Mouse (Mus musculus) right cerebral cortex, postnatal 10 days (tissue): ENCODE measurements around the gene Bcl2a1b.
"Not testable (repeated sequence)": the region's sequence is repeated elsewhere in the genome, so short reads cannot be mapped to it uniquely, and the experiment has no call there.

Source experiments
- DNase-seq, 2 experiments: peaks; one replicate each; pipeline ENCODE4 v3.0.0; 2021; ENCODE audit warnings: low spot score in 2 of 2

Bcl2a1b gene

DNA sequence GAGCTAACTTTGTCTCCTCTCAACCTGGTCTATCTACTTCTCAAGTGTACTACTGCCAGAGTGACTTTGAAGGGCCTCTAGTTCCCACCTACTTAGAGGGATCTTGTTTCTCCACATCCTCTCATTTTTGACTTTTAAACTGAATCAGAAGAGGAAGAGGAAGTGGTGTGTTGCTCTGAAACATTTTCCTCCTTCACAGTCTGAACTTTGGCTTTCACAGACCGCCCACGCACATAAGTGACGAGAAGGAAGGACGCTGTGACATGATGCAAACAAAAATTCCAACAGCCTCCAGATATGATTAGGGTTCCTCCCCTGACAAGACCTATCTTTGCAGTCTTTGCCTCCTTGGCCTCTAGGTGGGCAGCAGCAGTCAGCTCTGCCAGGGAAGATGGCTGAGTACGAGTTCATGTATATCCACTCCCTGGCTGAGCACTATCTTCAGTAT, at the start of gene Bcl2a1b, which contains the start of gene Gm29094:
Gene Bcl2a1b (plus strand): TSS at position 241 of the 448 bp plus-strand sequence.
Gene Gm29094 (plus strand): TSS at position 411 of the 448 bp plus-strand sequence.
- not testable (repeated sequence) for DNase-seq

DNA sequence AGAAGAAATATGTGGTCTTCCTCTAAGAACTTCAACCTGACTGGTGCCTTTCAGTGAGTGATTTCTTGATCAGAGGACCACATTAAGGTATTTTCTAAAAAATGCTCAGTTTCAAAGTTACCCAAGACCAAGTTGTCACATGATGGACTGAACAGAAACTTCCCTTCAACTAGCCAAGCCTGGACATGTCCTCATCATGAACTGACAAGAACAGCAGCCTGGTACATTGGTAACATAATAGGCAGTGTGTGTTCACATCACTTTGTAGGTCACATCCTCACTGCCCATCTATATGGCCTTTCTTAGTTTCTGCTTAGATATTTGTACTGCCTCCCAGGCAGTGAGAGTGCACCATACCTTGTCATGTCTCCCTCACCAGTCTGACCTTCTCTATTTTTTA, 26.5 kb upstream of the Bcl2a1b start:
- not testable (repeated sequence) for DNase-seq

DNA sequence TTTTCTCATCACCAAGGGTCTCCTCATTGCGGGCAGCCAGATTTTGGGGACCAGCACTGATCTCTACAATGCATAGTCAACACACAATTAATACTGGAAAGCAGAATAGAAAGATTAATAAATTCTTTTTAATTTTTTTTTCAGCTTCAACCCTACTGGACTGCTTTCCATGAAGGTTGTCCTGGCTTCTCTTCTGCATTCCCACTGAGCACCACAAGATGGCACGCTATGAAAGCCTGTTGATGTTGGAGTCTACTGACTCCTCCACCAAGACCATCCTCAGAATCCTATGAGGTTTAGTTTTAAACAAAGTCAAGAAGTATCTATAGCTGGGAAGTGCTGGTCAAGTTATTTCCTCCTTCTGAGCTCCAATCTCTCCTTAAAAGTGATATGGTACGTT, 20.2 kb upstream of the Bcl2a1b start:
- peak; percentile 61 to 74 for DNase-seq

DNA sequence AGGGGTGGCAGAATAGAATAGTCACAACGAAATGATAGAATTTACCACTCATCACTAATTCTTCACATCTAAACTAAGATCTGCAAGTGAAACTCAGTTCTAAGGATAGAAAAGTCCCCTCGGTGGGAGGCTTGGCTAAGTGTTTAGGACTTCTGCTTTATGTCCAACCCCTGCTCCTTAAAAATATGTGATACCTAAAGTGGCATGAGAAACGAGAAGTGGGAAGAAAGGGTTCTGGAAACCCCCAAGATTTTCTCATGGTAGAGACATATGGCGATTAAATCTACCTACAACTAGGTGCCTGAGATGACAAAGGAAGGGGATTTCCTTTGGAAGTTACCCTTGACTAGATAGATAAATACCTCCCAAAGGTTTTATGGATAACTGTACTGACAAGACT, 19.5 kb upstream of the Bcl2a1b start:
- DNase-seq = not testable (repeated sequence)

DNA sequence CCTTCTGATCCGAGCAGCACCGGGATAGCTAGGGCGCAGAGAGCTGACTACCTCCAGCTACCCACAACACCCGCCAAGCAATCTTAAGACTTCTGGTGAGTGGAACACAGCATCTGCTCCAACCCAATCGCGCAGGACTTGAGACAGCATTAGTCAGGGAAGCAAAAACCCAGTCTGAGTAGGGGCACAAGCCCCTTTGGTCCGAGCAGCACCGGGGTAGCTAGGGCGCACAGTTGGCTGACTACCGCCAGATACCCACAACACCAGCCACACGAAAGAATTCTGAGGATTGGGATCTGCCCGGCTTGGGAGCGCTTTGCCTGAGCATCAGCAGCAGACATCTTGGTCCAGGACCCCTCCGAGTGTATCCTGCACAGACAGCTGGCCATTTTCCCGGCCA, 12.0 kb upstream of the Bcl2a1b start:
- not testable (repeated sequence) for DNase-seq

DNA sequence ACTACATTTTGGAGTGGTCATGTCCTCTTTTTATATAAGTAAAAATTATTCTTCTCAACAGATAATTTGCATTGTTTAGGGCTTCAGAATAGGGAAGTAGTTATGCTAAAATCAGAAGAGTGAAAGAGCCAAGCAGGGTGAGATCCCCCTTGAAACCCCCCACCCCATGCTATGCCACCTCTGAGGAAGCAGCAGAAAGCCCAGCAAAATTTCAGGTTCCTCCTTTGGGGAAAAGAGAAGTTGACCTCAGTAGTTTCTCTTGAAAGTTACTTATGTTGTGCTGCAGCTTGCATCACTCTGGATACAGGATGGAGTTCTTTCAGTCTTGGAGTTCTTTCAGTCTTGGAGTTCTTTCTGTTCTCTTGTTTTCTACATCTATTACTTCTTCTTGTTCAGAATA, 3.5 kb upstream of the Bcl2a1b start:
- DNase-seq = not testable (repeated sequence)

DNA sequence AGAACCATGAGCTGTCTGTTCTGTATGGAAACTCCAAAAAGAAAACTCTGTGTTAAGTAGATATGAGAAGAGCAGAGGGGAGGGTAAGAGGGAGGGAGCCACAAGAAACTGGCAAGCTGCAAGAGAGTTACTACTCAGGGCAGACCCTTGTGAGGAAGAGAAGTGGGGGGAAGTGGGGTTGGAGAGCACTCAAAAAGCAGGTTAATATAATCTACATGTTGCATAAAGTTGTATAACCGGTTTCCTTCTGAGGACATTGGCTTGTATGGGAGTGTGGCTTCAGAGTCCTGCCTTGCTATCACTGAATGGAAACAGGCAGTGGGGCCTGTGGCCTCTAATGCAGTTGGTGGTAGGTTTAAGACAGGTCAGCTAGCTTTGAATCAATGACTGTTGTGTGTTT, 1.5 kb upstream of the Bcl2a1b start:
- not testable (repeated sequence) for DNase-seq

DNA sequence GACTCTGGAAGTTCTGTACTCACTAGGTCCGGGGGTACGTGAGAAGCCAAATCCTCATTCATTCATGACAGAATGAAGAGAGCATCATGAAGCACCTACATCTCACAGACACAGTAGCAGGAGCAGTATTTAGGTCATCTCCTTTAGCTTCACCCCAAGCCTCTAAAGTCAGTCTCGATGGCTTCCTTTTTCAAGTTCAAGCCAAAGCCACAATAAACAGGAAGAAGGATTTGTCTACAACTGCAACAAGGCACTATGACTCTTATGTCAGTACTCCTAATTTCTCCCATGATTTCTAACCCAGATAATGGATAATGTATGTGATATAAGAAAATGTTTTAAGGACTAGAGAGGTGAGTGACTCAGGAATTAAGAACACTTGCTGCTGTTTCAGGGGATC, 660 bp upstream of the Bcl2a1b start:
- DNase-seq = not testable (repeated sequence)

DNA sequence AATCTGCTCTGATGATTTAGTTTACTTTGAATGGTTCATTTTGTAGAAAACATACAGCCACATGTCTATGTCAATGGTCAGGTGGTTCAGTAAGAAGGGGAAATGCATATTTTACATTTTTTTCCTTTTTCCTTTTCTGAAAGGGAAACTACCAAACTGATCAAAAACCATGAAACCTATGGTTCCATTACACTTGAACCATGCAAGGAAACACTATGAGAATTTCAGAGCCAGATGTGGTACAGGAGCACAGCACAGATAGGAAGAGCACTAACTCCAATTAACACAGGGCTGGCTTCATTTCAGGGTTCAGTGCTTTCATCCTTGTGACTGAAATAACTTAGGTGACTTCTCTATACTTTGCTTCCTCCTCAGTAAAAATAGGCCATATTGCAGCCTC, 3.2 kb downstream of the Bcl2a1b start:
- DNase-seq = not testable (repeated sequence)

DNA sequence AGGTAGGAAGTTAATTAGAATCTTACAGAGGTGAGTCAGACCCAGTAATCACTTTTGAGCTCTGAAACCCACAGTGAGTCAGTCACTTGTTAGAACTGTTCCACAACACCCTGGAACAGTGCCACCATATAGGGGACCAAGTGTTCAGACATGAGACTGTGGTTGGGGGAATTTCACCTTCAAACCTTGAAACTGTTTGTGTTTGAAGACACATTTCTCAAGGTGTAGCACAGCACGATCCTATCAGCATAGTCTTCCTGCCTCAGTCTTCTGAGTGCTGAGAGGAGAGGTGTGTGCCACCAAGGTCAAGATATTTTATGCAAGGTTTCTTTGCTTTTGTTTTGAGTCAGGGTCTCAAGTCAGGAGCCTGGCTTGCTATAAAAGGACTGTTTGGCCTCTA, 9.9 kb downstream of the Bcl2a1b start:
- not testable (repeated sequence) for DNase-seq

DNA sequence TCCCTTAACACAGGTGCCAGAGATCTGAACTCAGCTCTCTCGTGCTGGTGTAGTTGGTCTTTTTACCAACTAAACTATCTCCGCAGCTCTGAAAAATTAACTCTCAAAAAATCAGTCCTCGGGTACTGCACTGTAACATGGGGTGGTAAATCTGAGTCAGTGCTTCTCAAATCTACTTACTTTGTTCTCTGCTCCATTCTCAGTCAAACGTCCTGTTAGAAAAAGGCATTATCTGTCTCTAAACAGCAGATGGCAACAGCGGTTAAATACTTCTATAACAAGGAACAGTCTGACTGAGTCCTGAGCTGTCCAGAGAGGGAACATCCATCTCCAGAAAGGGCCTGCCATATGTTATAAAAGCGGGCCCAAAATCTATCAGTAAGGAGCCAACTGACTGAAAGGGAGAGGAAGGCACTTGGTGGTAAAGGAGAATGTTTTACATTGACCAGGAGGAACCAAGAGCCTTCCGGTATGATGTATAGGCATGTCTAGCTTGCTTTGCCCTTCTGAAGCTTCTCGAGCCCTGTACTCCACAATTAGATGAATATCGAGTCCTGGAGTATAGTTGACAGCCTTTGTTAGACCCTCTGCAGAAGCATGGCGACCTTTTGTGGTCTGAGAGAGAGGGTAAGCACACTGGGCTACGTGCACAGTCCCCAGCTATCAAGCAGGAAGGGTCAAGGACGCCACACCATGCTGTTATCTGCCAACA, 11.5 kb downstream of the Bcl2a1b start, which contains the start of gene Mthfs:
Gene Mthfs (plus strand): TSS at position 324 of the 712 bp plus-strand sequence.
- DNase-seq = peak in 1 of 2 experiments; percentile 32

DNA sequence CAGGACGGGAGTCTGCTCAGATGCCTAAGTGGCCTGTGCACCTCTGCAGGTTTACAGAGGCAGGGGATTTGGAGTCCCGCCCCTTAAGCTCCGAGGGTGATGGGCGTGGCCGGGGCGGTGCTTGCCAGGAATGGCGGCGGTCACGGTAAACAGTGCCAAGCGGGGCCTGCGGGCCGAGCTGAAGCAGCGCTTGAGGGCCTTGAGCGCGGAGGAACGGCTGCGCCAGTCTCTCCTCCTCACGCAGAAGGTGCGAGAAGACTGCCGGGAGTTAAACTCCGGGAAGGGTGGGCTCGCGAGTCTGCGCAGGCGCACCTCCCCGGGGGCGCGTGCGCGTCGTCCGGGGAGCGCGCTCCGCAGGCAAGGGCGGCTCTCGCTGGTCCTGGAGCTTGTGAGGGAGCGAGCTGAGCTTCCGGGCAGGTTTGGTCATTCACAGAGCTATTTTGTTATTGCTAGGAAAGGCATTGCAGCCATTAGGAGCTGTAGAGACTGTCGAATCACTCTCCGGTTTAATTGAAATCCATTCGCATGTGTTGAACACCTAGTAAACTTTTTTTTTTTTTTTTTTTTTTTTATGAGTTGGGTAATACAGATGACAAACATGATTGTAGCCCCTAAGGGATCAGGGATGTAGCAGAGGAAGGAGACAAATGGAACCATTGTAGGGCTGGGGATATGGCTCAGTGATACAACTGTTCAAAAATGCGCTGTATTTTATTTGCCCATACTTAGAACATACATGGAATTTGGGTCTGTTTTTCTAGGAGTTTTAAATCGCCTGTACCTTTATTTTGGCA, 12.3 kb downstream of the Bcl2a1b start:
- peak; percentile 94 to 96 for DNase-seq

DNA sequence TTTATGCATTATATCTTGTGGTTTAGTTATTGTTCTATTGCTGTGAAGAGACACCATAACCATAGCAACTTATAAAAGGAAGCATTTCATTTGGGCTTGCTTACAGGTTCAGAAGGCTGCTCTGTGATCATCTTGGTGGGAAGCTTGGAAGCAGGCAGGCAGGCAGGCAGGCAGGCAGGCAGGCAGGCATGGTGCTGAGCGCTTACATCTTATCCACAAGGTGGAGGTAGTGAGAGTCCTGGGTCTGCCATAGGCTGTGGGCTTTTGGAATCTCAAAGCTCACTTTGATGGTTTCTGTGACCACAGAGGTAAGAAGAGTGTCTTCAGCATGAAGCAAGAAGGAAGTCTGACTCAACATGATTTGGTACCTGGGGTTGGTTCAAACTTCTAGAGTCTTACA, 13.4 kb downstream of the Bcl2a1b start:
- DNase-seq = peak; percentile 58 to 61

DNA sequence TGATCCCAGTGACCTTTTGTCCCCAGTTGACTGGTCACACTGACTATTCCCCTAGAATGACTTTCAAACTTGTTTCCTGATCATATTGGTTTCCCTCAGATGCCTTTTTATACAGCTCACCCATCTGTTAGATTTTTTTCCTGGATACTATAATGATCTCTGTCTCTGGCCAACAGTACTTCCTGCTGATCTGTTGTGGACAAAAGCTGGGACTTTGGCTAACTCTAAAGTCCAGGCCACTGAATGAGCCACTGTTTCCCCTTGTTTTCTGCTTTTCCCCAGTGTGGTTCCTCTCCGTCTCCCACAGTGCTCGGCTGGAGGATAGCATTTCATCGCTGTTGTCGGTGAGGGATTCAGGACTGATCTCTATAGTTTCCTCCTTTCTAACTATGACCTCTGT, 19.2 kb downstream of the Bcl2a1b start:
- DNase-seq = not testable (repeated sequence)

DNA sequence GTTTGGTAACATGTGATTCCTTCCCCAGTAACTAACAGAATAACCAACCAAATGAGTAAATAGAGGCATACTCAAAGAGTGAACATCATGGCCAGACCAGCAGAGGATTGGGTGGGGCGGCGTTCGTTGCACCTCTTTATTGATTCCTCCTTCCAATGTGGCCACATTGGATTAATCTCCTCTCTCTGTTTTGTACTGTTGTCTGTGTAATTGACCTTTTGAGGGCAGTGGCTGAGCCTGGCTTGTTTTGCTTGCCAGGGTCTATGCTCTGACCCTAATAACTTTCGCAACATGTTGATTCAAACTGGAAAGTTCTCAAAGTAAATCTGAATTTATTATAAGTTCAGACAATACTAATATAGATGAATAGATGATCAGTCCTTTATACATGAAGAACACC, 20.7 kb downstream of the Bcl2a1b start:
- not testable (repeated sequence) for DNase-seq

DNA sequence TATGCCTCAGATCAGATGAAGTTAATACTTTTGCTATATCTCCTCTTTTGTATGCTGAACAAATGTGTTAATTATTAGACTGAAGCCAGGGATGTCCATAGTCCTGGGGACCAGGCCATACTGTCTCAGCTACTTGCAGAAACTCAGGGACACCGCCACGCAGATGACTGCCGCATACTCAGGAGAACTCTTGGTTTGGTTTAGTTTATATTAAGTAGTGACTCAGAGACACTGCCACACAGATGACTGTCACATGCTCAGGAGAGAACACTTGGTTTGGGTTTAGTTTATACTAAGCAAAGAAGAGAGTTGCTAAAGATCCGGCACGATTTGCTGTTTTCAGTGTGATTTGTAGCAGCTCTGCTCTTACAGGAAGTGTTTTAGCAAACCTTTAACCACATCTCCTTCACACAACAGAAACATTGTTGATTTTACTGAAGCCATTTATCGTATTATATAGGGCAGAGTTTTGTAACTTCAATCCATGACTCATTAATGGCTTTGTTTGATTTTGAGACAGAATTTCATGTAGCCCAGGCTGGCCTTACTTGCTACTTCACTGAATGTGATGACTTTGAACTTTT, 21.8 kb downstream of the Bcl2a1b start:
- DNase-seq = not testable (repeated sequence)

DNA sequence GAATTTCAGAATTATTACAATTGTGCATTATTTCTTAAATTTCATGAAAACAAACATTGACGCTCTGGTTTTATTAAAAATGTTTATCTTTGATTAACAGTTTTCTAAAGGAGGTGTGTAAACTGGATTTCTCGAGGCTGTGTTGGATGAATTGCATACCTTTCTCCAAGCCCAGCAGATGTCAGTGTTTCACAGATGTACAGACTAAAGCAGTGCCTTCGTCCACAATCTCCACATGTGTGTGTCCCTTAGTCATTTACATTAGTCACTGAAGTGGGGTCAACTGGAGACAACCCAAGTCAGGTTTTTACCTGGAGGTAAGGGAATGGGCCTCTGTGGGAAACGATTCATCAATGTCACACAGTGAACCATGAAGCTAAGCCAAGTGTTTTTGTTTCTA, 27.1 kb downstream of the Bcl2a1b start:
- peak; percentile 61 to 67 for DNase-seq

DNA sequence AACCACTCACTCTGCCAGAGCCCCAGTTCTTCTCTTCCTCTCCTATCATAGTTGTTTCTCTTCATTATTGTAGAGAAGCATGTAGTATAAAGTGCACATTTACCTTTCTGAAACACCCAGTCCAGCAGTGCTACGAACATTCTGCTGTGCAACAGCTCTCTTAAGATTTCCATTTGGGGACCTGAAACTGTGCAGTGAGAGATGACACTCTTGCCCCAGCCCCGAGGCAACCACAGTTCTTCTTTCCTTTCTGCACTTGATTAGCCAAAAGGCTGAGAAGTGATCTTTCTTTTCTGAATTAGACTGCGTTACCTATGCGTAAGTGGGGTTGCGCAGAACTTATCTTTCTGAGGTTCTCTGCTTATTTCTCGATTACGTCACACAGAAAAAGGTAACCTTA, 29.1 kb downstream of the Bcl2a1b start:
- DNase-seq = no peak

DNA sequence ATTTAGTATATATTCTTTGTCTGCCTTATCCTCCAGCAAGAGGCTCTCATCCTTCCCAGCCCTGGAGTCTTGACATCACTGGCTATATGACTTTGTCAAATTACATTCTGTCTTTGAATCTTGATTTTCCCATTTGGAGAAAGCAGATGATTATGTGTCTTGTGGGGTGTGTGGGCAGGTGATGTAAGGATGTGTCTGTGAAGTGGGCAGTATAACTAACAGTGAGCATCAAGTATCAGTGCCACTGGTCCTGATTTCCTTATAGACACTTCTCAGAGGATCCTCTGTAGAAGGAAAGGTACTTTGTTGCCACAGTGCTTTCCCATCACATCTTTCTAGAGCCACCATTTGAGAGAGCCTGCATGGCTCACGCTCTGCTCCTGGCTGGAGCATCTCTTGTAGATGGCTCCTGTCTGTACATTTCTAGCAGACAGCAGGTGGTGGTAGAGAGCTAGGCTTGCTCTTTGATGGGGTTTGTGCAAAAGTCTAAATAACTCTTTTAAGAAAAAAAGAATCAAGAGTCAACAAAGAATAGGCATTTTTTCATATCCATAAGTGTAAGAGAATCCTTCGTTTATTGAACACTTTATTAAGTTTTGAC, 32.0 kb downstream of the Bcl2a1b start:
- peak; percentile 76 to 77 for DNase-seq

DNA sequence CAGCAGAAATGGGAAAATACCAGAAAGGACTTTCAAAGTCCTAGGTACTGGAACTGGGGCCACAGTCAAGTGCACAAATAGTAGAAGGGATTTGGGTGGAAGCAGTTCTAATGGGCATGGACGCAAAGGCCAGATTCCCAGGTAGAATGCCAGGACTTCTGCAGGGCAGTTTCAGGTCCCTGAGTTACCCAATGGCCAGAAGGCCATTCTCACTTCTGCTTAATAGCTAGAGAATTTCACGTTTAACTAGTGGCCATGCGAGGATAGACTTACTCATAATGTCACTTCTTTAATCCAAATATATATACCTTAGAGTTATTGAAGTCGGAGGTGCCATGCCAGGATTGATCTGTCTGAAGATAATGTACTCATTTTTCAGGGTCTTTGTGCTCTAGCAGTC, 38.1 kb downstream of the Bcl2a1b start:
- DNase-seq = not testable (repeated sequence)

DNA sequence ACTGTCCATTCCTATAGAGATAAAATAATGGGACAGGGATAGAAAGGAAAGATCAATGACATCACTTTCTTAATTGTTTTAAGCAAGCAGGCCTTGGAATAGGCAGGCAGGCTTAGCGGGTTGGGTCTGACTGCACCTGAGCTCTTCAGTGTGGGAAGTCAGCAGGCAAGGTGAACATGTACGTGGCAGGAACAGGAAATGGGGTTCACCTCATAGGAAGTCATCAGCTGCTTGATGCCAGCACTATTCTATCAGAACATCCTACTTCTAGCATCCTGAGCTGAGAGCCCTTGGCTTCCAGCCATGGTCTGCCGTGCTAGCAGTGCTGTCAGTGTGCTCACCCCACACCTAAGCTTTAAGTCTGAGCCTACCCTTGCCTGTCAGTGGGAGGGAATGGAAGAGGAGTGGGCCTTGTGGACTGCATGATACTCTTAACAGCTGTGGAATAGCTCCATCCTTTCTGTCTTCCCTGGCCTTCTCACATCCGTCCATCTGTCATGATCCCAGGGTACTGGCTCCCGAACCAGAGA, 40.0 kb downstream of the Bcl2a1b start:
- not testable (repeated sequence) for DNase-seq
